Mouse (Mus musculus) brown adipose tissue, adult 24 weeks (tissue): Measurements from ENCODE around the gene Zbtb7b. TPM values are rescaled to one million over a fixed set of nuclear protein-coding genes. Genes with fewer than 3 reads are reported as not detected.

ENCODE experiments used
- H3K27ac ChIP-seq: fragments of 200-500 bp; replicated peaks from 2 replicates; pipeline ENCODE4 v1.5.1; 2012; ENCODE audit warnings: low read depth, mild to moderate bottlenecking, low read length
- H3K4me1 ChIP-seq: fragments of 200-500 bp; 2 replicates; pipeline ENCODE4 v1.6.1; 2012; ENCODE audit warnings: low read length, mixed read lengths; ENCODE audit not compliant: control insufficient read depth, insufficient read depth, insufficient read length
- H3K4me3 ChIP-seq: fragments of 200-500 bp; 2 replicates; pipeline ENCODE4 v1.5.1; 2012; ENCODE audit warnings: low read depth, mild to moderate bottlenecking, low read length, moderate library complexity; ENCODE audit not compliant: insufficient read depth
- polyA plus RNA-seq: library from polyadenylated mRNA; stranded (reverse); fragments of >200 nt; gene quantifications from 2 replicates; pipeline ENCODE4 v1.2.4, GENCODE M21; 2012; ENCODE audit not compliant: missing spikeins, insufficient read depth, insufficient read length

Zbtb7b gene
- polyA plus RNA-seq, 1 experiment, result 121 TPM

GRCm38 (mm10) chr3:89349869-89350501, 44.6 kb downstream of the Zbtb7b start, which contains the start of gene Adam15:
Adam15 (minus strand) TSS chr3:89349996.
- Histone ChIP-seq H3K4me1 (peaks cover 7% of the 10 kb centered on the region; the same call in 1 of the 2 replicates), H3K4me3 (peak within 1 kb of the TSS; percentile 81), H3K27ac (peak within 1 kb of the TSS; percentile 97)

- H3K4me1 ChIP-seq, result peaks cover 7% of the 10 kb centered on the region; the same call in 1 of the 2 replicates
- peak overlapping the region; percentile 97 for H3K27ac ChIP-seq
- peak overlapping the region; percentile 81 for H3K4me3 ChIP-seq
Observed at GRCm38 (mm10) chr3:89348911-89349868, 45.4 kb downstream of the Zbtb7b start.

GRCm38 (mm10) chr3:89347916-89348315, 46.7 kb downstream of the Zbtb7b start:
- Histone ChIP-seq H3K27ac (peak overlapping the region; percentile 97), H3K4me3 (peak overlapping the region; percentile 81), H3K4me1 (peaks cover 7% of the 10 kb centered on the region; the same call in 1 of the 2 replicates)

- H3K27ac ChIP-seq, result peak overlapping the region; percentile 97
- peak overlapping the region; percentile 25; the same call in 1 of the 2 replicates for H3K4me3 ChIP-seq
- peaks cover 7% of the 10 kb centered on the region; the same call in 1 of the 2 replicates for H3K4me1 ChIP-seq
Observed at GRCm38 (mm10) chr3:89346815-89347540, 47.6 kb downstream of the Zbtb7b start.

GRCm38 (mm10) chr3:89343279-89343678, 51.3 kb downstream of the Zbtb7b start:
- H3K4me1 ChIP-seq, result peaks cover 7% of the 10 kb centered on the region; the same call in 1 of the 2 replicates
- no peak overlapping the region for H3K4me3 ChIP-seq
- H3K27ac ChIP-seq, result no peak overlapping the region

- Histone ChIP-seq H3K27ac (no peak overlapping the region), H3K4me1 (peaks cover 2% of the 10 kb centered on the region; the same call in 1 of the 2 replicates), H3K4me3 (no peak overlapping the region)
Observed at GRCm38 (mm10) chr3:89341794-89342193, 52.8 kb downstream of the Zbtb7b start.

GRCm38 (mm10) chr3:89340465-89340864, 54.1 kb downstream of the Zbtb7b start:
- Histone ChIP-seq H3K27ac (no peak overlapping the region), H3K4me3 (no peak overlapping the region), H3K4me1 (no peaks in the 10 kb centered on the region)

- no peak overlapping the region for H3K27ac ChIP-seq
- H3K4me1 ChIP-seq, result no peaks in the 10 kb centered on the region
- H3K4me3 ChIP-seq, result no peak overlapping the region
Observed at GRCm38 (mm10) chr3:89339416-89339815, 55.2 kb downstream of the Zbtb7b start.

- H3K4me3 ChIP-seq, result peak within 1 kb of the TSS; percentile 64
- no peaks in the 10 kb centered on the region for H3K4me1 ChIP-seq
- H3K27ac ChIP-seq, result no peak within 1 kb of the TSS
Observed at GRCm38 (mm10) chr3:89337721-89338578, 56.6 kb downstream of the Zbtb7b start, which contains the start of gene Efna4. Efna4 (minus strand) TSS chr3:89338028.

- peak overlapping the region; percentile 64 for H3K4me3 ChIP-seq
- H3K4me1 ChIP-seq, result no peaks in the 10 kb centered on the region
- no peak overlapping the region for H3K27ac ChIP-seq
Observed at GRCm38 (mm10) chr3:89337062-89337720, 57.4 kb downstream of the Zbtb7b start.

GRCm38 (mm10) chr3:89336529-89336928, 58.0 kb downstream of the Zbtb7b start:
- peak overlapping the region; percentile 64; the same call in 1 of the 2 replicates for H3K4me3 ChIP-seq
- H3K4me1 ChIP-seq, result no peaks in the 10 kb centered on the region
- H3K27ac ChIP-seq, result no peak overlapping the region

- no peaks in the 10 kb centered on the region for H3K4me1 ChIP-seq
- H3K27ac ChIP-seq, result no peak overlapping the region
- no peak overlapping the region for H3K4me3 ChIP-seq
Observed at GRCm38 (mm10) chr3:89333053-89333452, 61.5 kb downstream of the Zbtb7b start.

GRCm38 (mm10) chr3:89332476-89332875, 62.1 kb downstream of the Zbtb7b start:
- no peak overlapping the region for H3K4me3 ChIP-seq
- H3K27ac ChIP-seq, result no peak overlapping the region
- H3K4me1 ChIP-seq, result no peaks in the 10 kb centered on the region
